Mouse (Mus musculus) erythroblast, embryonic 14.5 days (primary cell): ENCODE measurements around the gene Pik3ca. TPM values are rescaled to one million over a fixed set of nuclear protein-coding genes. Genes with fewer than 3 reads are reported as not detected.

Source experiments
- H3K27me3 ChIP-seq: 2 replicates; pipeline ENCODE4 v1.6.1; 2012; ENCODE audit warnings: inconsistent platforms; ENCODE audit not compliant: control insufficient read depth
- H3K36me3 ChIP-seq: 2 replicates; pipeline ENCODE4 v1.6.1; 2012; ENCODE audit warnings: mild to moderate bottlenecking, inconsistent platforms; ENCODE audit not compliant: control insufficient read depth
- H3K4me1 ChIP-seq: 2 replicates; pipeline ENCODE4 v1.6.1; 2012; ENCODE audit warnings: inconsistent platforms; ENCODE audit not compliant: control insufficient read depth
- H3K4me3 ChIP-seq: replicated peaks from 2 replicates; pipeline ENCODE3; 2012; ENCODE audit warnings: moderate library complexity, mild to moderate bottlenecking, inconsistent platforms
- H3K9me3 ChIP-seq: 2 replicates; pipeline ENCODE4 v1.6.1; 2012; ENCODE audit warnings: low read length, inconsistent platforms, mixed read lengths; ENCODE audit not compliant: control insufficient read depth
- GATA1 ChIP-seq: IDR thresholded peaks from 2 replicates; pipeline ENCODE4 v1.6.1; 2012; ENCODE audit warnings: low read length, inconsistent platforms, mixed read lengths
- TAL1 ChIP-seq: IDR thresholded peaks from 3 replicates; pipeline ENCODE4 v1.6.1; 2012; ENCODE audit warnings: low read length, inconsistent platforms, mixed read lengths
- polyA plus RNA-seq: library from polyadenylated mRNA; stranded (reverse); fragments of >175 nt; gene quantifications from 2 replicates; pipeline ENCODE4 v1.2.3, GENCODE M21; 2012

Pik3ca gene
- polyA plus RNA-seq, 1 experiment = 0.21 TPM

GRCm38 (mm10) chr3:32430394-32430793 is 32.9 kb downstream of the Pik3ca start:
- Histone ChIP-seq H3K9me3 (peaks cover 2% of the 10 kb centered on the region; the same call in 1 of the 2 replicates), H3K4me3 (no peak overlapping the region), H3K36me3 (peaks cover 2% of the 10 kb centered on the region), H3K4me1 (peaks cover 6% of the 10 kb centered on the region; the same call in 1 of the 2 replicates), H3K27me3 (no peaks in the 10 kb centered on the region)
- no peak for TF ChIP-seq GATA1
- TF ChIP-seq TAL1 = no peak

GRCm38 (mm10) chr3:32434016-32434415 is 36.5 kb downstream of the Pik3ca start:
- H3K36me3 ChIP-seq = peaks cover 21% of the 10 kb centered on the region
- H3K9me3 ChIP-seq = no peaks in the 10 kb centered on the region
- no peak for TF ChIP-seq GATA1
- no peak for TF ChIP-seq TAL1
- peaks cover 6% of the 10 kb centered on the region; the same call in 1 of the 2 replicates for H3K4me1 ChIP-seq
- no peaks in the 10 kb centered on the region for H3K27me3 ChIP-seq
- H3K4me3 ChIP-seq = no peak overlapping the region

- H3K36me3 ChIP-seq = peaks cover 42% of the 10 kb centered on the region
Observed at GRCm38 (mm10) chr3:32436101-32436500, 38.6 kb downstream of the Pik3ca start.

DNA sequence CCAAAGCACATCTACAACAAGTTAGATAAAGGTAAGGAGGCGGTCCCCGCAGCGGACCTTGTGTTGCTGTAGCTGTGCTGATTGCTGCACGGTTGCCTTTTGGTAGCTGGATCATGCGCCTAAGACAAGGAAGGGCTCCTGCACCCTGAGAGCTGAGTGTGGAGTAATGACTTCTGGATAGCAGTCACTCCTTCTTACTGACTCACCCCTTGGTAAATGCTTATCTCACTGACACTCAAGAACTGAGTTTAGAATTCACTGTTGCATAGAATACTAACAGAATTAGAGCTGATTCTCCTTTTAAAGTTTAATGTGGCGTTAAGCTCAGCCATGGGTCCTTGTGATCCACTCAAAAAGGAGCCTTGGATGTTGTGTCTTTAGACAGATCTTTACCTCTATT is 39.8 kb downstream of the Pik3ca start:
- H3K4me1 ChIP-seq = peaks cover 6% of the 10 kb centered on the region; the same call in 1 of the 2 replicates
- TF ChIP-seq GATA1 = no peak
- TF ChIP-seq TAL1 = no peak
- no peaks in the 10 kb centered on the region for H3K27me3 ChIP-seq
- no peak overlapping the region for H3K4me3 ChIP-seq
- no peaks in the 10 kb centered on the region for H3K9me3 ChIP-seq
- H3K36me3 ChIP-seq = peaks cover 52% of the 10 kb centered on the region

More at GRCm38 (mm10) chr3:32436101-32436500, 38.6 kb downstream of the Pik3ca start:
- Histone ChIP-seq H3K9me3 (no peaks in the 10 kb centered on the region), H3K27me3 (no peaks in the 10 kb centered on the region), H3K4me3 (no peak overlapping the region), H3K4me1 (peaks cover 6% of the 10 kb centered on the region; the same call in 1 of the 2 replicates)
- TF ChIP-seq GATA1 (no peak), TAL1 (no peak)

GRCm38 (mm10) chr3:32437820-32438219 is 40.3 kb downstream of the Pik3ca start:
- Histone ChIP-seq H3K4me3 (no peak overlapping the region), H3K9me3 (no peaks in the 10 kb centered on the region), H3K4me1 (peaks cover 6% of the 10 kb centered on the region; the same call in 1 of the 2 replicates), H3K27me3 (no peaks in the 10 kb centered on the region), H3K36me3 (peaks cover 57% of the 10 kb centered on the region)
- no peak for TF ChIP-seq GATA1
- no peak for TF ChIP-seq TAL1

DNA sequence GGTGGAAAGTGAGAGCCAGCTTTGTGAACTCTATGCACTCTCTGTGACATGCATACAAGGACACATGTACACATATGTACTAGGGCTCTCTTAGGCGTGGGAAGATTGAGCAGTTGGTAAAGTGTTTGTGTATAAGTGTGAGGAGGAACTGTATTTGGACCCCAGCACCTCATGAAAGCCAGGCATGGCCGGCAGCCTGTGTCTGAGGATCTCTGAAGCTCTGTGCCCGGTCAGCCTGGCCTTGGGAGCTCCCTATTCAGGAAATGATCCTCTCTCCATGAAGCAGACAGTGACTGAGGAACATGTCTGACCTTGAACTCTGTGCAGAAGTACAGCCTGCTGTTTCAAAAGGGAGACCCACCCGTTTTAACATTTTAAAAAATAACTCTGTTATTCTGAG is 41.2 kb downstream of the Pik3ca start:
- Histone ChIP-seq H3K4me3 (no peak overlapping the region), H3K27me3 (no peaks in the 10 kb centered on the region), H3K9me3 (no peaks in the 10 kb centered on the region), H3K4me1 (peaks cover 2% of the 10 kb centered on the region; the same call in 1 of the 2 replicates), H3K36me3 (peaks cover 64% of the 10 kb centered on the region)
- TF ChIP-seq TAL1 = no peak
- no peak for TF ChIP-seq GATA1

DNA sequence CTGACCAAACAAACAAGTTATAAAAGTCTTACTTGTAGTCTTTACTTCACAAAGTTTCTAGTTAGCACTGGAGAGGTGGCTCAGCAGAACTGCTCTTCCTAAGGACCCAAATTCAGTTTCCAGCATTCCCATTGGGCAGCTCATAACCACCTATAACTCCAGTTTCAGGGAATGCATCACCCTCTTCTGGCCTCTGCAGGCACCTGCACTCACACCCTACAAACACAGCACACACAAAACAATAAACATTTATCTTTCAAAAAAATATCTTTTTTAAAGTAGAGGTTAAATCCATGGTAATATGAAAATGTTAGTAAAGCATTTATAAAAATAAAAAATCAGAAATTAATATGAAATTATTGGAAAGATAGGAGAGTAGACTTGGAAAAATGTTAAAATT is 44.2 kb downstream of the Pik3ca start:
- H3K9me3 ChIP-seq = no peaks in the 10 kb centered on the region
- H3K36me3 ChIP-seq = peaks cover 86% of the 10 kb centered on the region
- no peaks in the 10 kb centered on the region for H3K4me1 ChIP-seq
- no peaks in the 10 kb centered on the region for H3K27me3 ChIP-seq
- no peak overlapping the region for H3K4me3 ChIP-seq
- no peak for TF ChIP-seq GATA1
- TF ChIP-seq TAL1 = no peak

DNA sequence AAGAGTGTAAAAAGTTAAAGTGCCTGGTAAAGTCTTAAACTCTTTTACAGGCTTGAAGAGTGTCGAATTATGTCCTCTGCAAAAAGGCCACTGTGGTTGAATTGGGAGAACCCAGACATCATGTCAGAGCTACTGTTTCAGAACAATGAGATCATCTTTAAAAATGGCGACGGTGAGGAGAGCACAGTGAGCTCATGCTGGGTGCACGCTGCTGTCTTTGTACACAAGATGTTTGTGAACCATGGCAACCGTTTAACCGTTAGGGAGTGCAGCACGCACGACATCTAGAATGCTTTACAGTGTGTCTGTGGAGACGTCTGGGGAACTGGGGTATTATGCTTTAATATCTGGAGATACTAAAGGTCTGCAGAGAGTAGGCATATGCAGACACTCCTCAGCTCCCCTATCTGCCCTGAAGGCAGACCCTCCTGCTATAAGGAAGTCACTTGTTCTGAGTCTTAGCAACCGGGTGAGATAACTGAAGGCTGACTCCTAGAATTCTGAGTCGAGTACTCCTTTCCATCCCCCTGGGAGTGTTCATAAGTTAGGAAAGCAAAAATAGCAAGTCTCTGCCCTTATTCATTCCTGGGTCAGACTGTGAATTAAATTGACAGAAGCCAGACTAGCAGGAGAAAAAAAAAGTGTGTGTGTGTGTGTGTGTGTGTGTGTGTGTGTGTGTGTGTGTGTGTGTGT is 57.0 kb downstream of the Pik3ca start:
- Histone ChIP-seq H3K9me3 (no peaks in the 10 kb centered on the region), H3K4me3 (no peak overlapping the region), H3K27me3 (no peaks in the 10 kb centered on the region), H3K4me1 (no peaks in the 10 kb centered on the region), H3K36me3 (peaks cover 84% of the 10 kb centered on the region)
- no peak for TF ChIP-seq TAL1
- no peak for TF ChIP-seq GATA1

DNA sequence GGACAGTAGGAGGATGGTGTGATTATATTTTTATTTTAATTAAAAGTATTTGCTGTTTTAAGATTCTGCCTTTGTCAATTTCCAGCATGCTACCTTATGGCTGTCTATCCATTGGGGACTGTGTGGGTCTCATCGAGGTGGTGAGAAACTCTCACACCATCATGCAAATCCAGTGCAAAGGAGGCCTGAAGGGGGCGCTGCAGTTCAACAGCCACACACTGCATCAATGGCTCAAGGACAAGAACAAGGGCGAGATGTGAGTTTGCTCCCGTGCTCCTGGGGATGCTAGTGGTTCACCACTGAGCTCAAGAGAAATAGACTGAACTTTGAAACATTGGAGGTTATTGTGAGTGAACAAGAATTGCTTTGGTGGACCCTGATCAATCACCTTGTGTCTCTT is 62.3 kb downstream of the Pik3ca start:
- H3K9me3 ChIP-seq = no peaks in the 10 kb centered on the region
- peaks cover 86% of the 10 kb centered on the region for H3K36me3 ChIP-seq
- H3K4me1 ChIP-seq = no peaks in the 10 kb centered on the region
- no peaks in the 10 kb centered on the region for H3K27me3 ChIP-seq
- no peak overlapping the region for H3K4me3 ChIP-seq
- no peak for TF ChIP-seq GATA1
- TF ChIP-seq TAL1 = no peak
